Mouse (Mus musculus): ENCODE measurements at regions not wholly inside any gene's neighbourhood (a gene's known extent, or its start where the extent isn't known, plus 50 kb on each side); places are given as distances from the start of the nearest gene placed in this dataset.

DNA sequence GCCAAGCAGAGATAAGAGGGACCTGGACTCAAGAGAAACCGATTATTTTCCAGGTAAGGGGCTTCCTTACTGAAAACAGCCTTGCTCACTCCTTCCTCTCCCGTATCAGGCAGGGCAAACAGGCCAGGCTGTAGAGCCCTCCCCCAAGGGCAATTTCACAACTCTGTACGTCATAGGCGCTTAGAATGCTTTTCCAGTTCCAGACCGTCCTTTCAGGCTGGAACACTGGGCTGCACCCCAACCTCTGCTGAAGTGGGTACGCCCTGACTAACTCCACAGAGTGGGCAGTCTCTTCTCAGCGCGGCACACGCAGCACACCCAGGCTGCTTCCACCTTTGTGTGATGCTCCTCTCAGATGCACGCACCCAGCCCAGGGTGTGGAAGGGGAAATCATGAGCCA, 186.8 kb upstream of the Klf14 start:
- TF ChIP-seq CTCF (IDR thresholded peaks at IDR 0.05; ENCODE audit: low read depth), result no peak
- Histone ChIP-seq H3K27ac (no peak overlapping the region), H3K9me3 (replicated peaks; ENCODE audit: low read length) (no peaks in the 10 kb centered on the region), H3K9ac (ENCODE audit: low read depth, low read length) (no peak overlapping the region), H3K27me3 (ENCODE audit: insufficient read depth, low read length) (no peaks in the 10 kb centered on the region), H3K36me3 (ENCODE audit: insufficient read depth, low read length) (no peaks in the 10 kb centered on the region), H3K4me3 (replicated peaks; ENCODE audit: low read depth, low read length) (no peak overlapping the region), H3K4me1 (replicated peaks; ENCODE audit: insufficient read depth, low read length) (no peaks in the 10 kb centered on the region), H3K4me2 (ENCODE audit: low read length) (no peak overlapping the region)
- 88% methylated on average over 10 of the region's 10 CpGs for WGBS
- no peak for ATAC-seq (replicated peaks; ENCODE audit: low FRiP score, low read depth)
- DNase-seq (ENCODE audit: low spot score), result no peak

GRCm38 (mm10) chr6:31146779-31147178, 187.9 kb upstream of the Klf14 start:
- 47% methylated on average over 5 of the region's 5 CpGs for WGBS
- H3K4me3 ChIP-seq (replicated peaks; ENCODE audit: low read depth, low read length), result no peak overlapping the region
- no peaks in the 10 kb centered on the region for H3K4me1 ChIP-seq (replicated peaks; ENCODE audit: insufficient read depth, low read length)
- no peaks in the 10 kb centered on the region for H3K9me3 ChIP-seq (replicated peaks; ENCODE audit: low read length)
- no peak for TF ChIP-seq CTCF (IDR thresholded peaks at IDR 0.05; ENCODE audit: low read depth)
- no peak overlapping the region for H3K9ac ChIP-seq (ENCODE audit: low read depth, low read length)
- H3K4me2 ChIP-seq (ENCODE audit: low read length), result no peak overlapping the region
- no peak overlapping the region for H3K27ac ChIP-seq
- DNase-seq (ENCODE audit: low spot score) (no peak), ATAC-seq (replicated peaks; ENCODE audit: low FRiP score, low read depth) (peak; percentile 66; the same call in 1 of the 2 replicates)
- H3K27me3 ChIP-seq (ENCODE audit: insufficient read depth, low read length), result no peaks in the 10 kb centered on the region
- H3K36me3 ChIP-seq (ENCODE audit: insufficient read depth, low read length), result no peaks in the 10 kb centered on the region

- peak overlapping the region; percentile 22; the same call in 1 of the 2 replicates for H3K27ac ChIP-seq
- H3K9ac ChIP-seq (ENCODE audit: low read depth, low read length), result no peak overlapping the region
- no peaks in the 10 kb centered on the region for H3K4me1 ChIP-seq (replicated peaks; ENCODE audit: insufficient read depth, low read length)
- no peaks in the 10 kb centered on the region for H3K9me3 ChIP-seq (replicated peaks; ENCODE audit: low read length)
- no peaks in the 10 kb centered on the region for H3K27me3 ChIP-seq (ENCODE audit: insufficient read depth, low read length)
- 0 out of 2 replicates have a peak, but pooled peaks have one; percentile 27 for ATAC-seq (replicated peaks; ENCODE audit: low FRiP score, low read depth)
- no peak overlapping the region for H3K4me2 ChIP-seq (ENCODE audit: low read length)
- WGBS, result 55% methylated on average over 10 of the region's 10 CpGs
- no peak for TF ChIP-seq CTCF (IDR thresholded peaks at IDR 0.05; ENCODE audit: low read depth)
- H3K4me3 ChIP-seq (replicated peaks; ENCODE audit: low read depth, low read length), result no peak overlapping the region
- peak; percentile 17 for DNase-seq (ENCODE audit: low spot score)
- no peaks in the 10 kb centered on the region for H3K36me3 ChIP-seq (ENCODE audit: insufficient read depth, low read length)
Measured at GRCm38 (mm10) chr6:31147682-31148081, 188.8 kb upstream of the Klf14 start.

DNA sequence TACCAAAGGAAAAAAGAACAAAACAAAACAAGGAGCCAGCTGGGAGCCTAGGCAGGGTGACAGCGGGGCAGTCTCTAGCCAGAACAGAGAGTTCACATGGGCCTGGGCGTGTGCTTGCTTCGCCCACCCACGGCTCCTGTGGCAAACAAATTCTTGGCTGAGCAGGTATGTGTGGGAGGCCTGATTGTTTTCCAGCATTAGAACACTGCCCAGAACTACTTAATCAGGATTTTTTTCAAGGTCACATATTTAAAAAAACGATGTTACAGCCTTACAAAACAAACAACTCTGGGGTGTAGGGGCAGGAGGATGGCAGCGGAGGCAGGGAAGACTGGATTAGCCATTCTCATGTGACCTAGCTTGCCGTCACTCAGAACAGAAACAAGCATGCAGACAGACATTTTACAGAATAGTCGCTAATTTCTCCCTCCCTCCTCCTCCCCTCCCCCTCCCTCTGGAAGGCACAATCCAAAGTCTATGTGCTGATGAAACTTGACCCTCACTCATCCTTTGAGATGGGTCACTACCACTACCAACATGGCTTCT, 189.5 kb upstream of the Klf14 start:
- Histone ChIP-seq H3K9ac (ENCODE audit: low read depth, low read length) (no peak overlapping the region), H3K4me1 (replicated peaks; ENCODE audit: insufficient read depth, low read length) (no peaks in the 10 kb centered on the region), H3K27me3 (ENCODE audit: insufficient read depth, low read length) (no peaks in the 10 kb centered on the region), H3K4me3 (replicated peaks; ENCODE audit: low read depth, low read length) (no peak overlapping the region), H3K4me2 (ENCODE audit: low read length) (no peak overlapping the region), H3K27ac (peak overlapping the region; percentile 22; the same call in 1 of the 2 replicates), H3K9me3 (replicated peaks; ENCODE audit: low read length) (no peaks in the 10 kb centered on the region), H3K36me3 (ENCODE audit: insufficient read depth, low read length) (no peaks in the 10 kb centered on the region)
- ATAC-seq (replicated peaks; ENCODE audit: low FRiP score, low read depth) (peak; percentile 83), DNase-seq (ENCODE audit: low spot score) (peak; percentile 48)
- no peak for TF ChIP-seq CTCF (IDR thresholded peaks at IDR 0.05; ENCODE audit: low read depth)
- WGBS, result 37% methylated on average over 8 of the region's 8 CpGs

DNA sequence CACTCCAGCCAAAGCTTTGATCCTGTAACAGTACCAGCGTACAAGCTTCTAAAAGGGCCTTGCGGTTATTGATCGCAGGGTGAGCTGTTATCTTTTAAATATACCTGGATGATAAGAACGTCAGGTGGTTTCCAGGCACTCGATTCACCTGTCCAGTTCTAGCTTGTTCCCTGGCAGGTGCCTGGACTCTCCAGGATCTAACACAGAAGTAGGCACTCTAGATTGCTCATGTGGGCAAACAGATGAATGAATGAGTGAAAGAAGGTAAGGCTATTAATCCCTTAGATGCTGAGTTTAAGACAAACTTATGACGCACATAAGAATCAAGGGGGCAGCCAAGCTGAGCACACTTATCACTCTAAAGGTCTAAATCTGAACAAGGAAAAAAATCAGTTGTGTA, 190.3 kb upstream of the Klf14 start:
- WGBS, result 84% methylated on average over 6 of the region's 6 CpGs
- Histone ChIP-seq H3K27me3 (ENCODE audit: insufficient read depth, low read length) (no peaks in the 10 kb centered on the region), H3K4me3 (replicated peaks; ENCODE audit: low read depth, low read length) (no peak overlapping the region), H3K27ac (no peak overlapping the region), H3K4me1 (replicated peaks; ENCODE audit: insufficient read depth, low read length) (no peaks in the 10 kb centered on the region), H3K9me3 (replicated peaks; ENCODE audit: low read length) (no peaks in the 10 kb centered on the region), H3K4me2 (ENCODE audit: low read length) (no peak overlapping the region), H3K9ac (ENCODE audit: low read depth, low read length) (no peak overlapping the region), H3K36me3 (ENCODE audit: insufficient read depth, low read length) (no peaks in the 10 kb centered on the region)
- DNase-seq (ENCODE audit: low spot score) (no peak), ATAC-seq (replicated peaks; ENCODE audit: low FRiP score, low read depth) (no peak)
- TF ChIP-seq CTCF (IDR thresholded peaks at IDR 0.05; ENCODE audit: low read depth), result no peak

- Histone ChIP-seq H3K4me3 (replicated peaks; ENCODE audit: low read depth, low read length) (no peak overlapping the region), H3K4me2 (ENCODE audit: low read length) (no peak overlapping the region), H3K4me1 (replicated peaks; ENCODE audit: insufficient read depth, low read length) (no peaks in the 10 kb centered on the region), H3K27ac (no peak overlapping the region), H3K27me3 (ENCODE audit: insufficient read depth, low read length) (no peaks in the 10 kb centered on the region), H3K36me3 (ENCODE audit: insufficient read depth, low read length) (no peaks in the 10 kb centered on the region), H3K9ac (ENCODE audit: low read depth, low read length) (no peak overlapping the region), H3K9me3 (replicated peaks; ENCODE audit: low read length) (no peaks in the 10 kb centered on the region)
- WGBS, result 88% methylated on average over 8 of the region's 8 CpGs
- no peak for ATAC-seq (replicated peaks; ENCODE audit: low FRiP score, low read depth)
- DNase-seq (ENCODE audit: low spot score), result no peak
- no peak for TF ChIP-seq CTCF (IDR thresholded peaks at IDR 0.05; ENCODE audit: low read depth)
Measured at GRCm38 (mm10) chr6:31150416-31150815, 191.5 kb upstream of the Klf14 start.

DNA sequence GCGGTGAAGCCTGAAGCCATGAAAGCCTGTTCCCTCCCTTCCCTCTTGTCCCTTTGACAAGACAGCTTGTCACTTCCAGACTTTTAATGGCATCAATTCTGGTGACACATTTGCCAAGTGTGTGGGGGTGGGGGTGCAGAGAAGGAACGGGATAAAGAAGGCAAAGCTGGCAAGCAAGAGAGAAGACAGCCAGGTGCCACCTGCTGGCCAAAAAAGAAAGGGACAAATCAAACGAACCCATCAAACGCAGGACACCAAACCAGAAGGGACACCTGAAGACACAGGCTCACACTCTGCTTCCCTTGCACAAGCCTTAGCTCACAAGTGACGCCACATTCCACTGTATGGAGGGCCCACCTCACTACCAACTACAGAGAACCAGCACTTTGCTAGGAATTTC, 197.0 kb upstream of the Klf14 start:
- H3K4me2 ChIP-seq (ENCODE audit: low read length), result no peak overlapping the region
- no peaks in the 10 kb centered on the region for H3K9me3 ChIP-seq (replicated peaks; ENCODE audit: low read length)
- no peaks in the 10 kb centered on the region for H3K36me3 ChIP-seq (ENCODE audit: insufficient read depth, low read length)
- H3K9ac ChIP-seq (ENCODE audit: low read depth, low read length), result no peak overlapping the region
- H3K4me1 ChIP-seq (replicated peaks; ENCODE audit: insufficient read depth, low read length), result peaks cover 3% of the 10 kb centered on the region; the same call in 1 of the 2 replicates
- H3K4me3 ChIP-seq (replicated peaks; ENCODE audit: low read depth, low read length), result no peak overlapping the region
- no peak overlapping the region for H3K27ac ChIP-seq
- peak; percentile 53 for DNase-seq (ENCODE audit: low spot score)
- WGBS, result 31% methylated on average over 5 of the region's 5 CpGs
- TF ChIP-seq CTCF (IDR thresholded peaks at IDR 0.05; ENCODE audit: low read depth), result peak; percentile 84
- H3K27me3 ChIP-seq (ENCODE audit: insufficient read depth, low read length), result no peaks in the 10 kb centered on the region
- ATAC-seq (replicated peaks; ENCODE audit: low FRiP score, low read depth), result no peak

All from kidney, postnatal 0 days (tissue).